Mouse (Mus musculus): ENCODE data around the gene Shprh. TPM values are rescaled to one million over a fixed set of nuclear protein-coding genes. Genes with fewer than 3 reads are reported as not detected.

Shprh gene
- polyA plus RNA-seq (2015; fragmentation: Nextera tagmentation; extraction: Ambion mirVana) = 15.2 and 15.7 TPM in 2 replicates

GRCm38 (mm10) chr10:11148884-11149741 is at the start of gene Shprh:
TSS of gene Shprh (plus strand) at chr10:11149427.

Other genes starting within 250 kb of the Shprh start
- 7.7 and 9.4 TPM in 2 replicates for gene Grm1, start 67.1 kb upstream of the Shprh start, polyA plus RNA-seq (2015; fragmentation: Nextera tagmentation; extraction: Ambion mirVana)
- gene Fbxo30, start 131.9 kb downstream of the Shprh start, polyA plus RNA-seq (2015; fragmentation: Nextera tagmentation; extraction: Ambion mirVana) = 8.6 and 9.3 TPM in 2 replicates
- 4.4 and 5.6 TPM in 2 replicates for gene Epm2a, start 194.0 kb downstream of the Shprh start, polyA plus RNA-seq (2015; fragmentation: Nextera tagmentation; extraction: Ambion mirVana)